Mouse (Mus musculus): Measurements from ENCODE around the gene Wdr92. TPM values are rescaled to one million over a fixed set of nuclear protein-coding genes. Genes with fewer than 3 reads are reported as not detected.
"Not testable (repeated sequence)": the region's sequence is repeated elsewhere in the genome, so short reads cannot be mapped to it uniquely, and the experiment has no call there.

The Wdr92 gene
- total RNA-seq, 2 experiments from 2014 or later = 6.3 to 7.5 TPM

DNA sequence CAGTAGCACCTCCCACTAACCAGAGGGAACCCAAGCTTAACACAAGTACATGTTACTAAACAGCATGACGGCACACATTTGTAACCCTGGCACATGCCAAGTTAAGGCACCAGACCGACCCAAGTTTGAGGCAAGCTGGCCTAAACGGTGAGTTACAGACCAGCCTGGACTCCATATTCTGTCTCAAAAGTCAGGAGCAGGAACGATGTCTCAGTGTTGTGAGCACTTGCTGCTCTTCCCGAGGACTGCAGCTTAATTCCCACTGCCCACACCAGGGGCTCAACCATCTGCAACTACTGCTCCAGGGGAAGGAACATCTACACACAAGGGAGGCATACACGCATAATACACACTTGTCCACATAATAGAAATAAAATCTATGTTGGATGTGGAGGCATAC, 20.6 kb downstream of the Wdr92 start:
- no peak for DNase-seq (ENCODE audit: low spot score in 2 of 2)

DNA sequence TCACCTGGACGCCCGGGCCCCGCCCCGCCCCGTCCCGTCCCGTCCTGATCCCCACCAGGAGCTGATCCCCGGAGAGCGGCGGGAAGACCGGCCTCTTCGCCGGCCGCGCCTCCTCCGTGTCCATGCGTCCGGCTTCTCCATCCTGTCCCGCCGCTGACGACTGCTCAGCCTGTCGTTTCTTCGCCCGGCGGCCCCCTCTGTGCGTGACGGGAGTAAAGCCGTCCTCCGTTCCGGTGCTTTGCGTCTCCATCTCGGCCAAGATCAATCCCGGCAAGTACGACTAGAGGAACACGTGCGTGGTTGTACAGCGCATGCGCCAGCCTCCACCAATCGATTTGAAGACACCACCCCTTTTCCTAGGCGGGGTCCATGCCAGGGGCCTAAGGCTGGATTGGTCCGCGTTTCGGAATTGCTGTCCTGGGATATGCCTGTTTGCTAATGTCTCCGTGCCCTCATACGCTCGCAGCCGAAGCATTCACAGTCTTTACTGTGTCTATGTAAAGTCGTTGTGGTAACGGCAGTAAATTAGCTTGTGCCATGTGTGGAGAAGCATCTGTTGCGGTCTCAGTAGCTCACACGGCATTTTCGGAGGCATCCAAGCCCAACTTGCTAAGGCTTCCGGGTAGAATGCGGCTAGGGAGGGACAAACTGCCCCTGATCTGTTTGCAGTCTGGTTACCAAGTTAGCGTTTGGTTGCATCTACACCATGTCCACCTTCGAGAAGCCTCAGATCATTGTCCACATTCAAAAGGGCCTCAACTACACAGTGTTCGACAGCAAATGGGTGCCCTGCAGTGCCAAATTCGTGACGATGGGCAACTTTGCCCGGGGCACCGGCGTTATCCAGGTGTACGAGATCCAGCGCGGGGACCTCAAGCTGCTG, 29.6 kb downstream of the Wdr92 start, which contains the start of gene Pno1:
Pno1 (minus strand) TSS at position 311 of the 883 bp plus-strand sequence.
- peak; percentile 96 to 97 for DNase-seq (ENCODE audit: low spot score in 2 of 2)

DNA sequence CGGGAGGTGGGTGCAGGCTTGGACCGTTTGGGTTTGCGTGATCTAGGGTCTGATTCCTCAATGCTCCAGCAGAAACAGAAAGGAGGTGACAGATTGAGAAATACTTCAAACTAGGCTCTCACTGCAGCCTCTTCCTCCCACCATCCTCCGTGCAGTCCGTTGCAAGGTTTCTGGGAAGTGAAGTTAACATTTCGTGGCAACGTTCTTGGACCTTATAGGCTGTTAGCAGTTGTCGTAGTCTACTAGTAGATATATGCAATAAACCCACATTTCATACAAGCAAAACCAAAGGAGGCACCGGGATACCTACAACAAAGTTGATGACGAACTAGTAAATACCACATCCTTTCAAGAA, 30.2 kb downstream of the Wdr92 start:
- no peak for DNase-seq (ENCODE audit: low spot score in 2 of 2)

DNA sequence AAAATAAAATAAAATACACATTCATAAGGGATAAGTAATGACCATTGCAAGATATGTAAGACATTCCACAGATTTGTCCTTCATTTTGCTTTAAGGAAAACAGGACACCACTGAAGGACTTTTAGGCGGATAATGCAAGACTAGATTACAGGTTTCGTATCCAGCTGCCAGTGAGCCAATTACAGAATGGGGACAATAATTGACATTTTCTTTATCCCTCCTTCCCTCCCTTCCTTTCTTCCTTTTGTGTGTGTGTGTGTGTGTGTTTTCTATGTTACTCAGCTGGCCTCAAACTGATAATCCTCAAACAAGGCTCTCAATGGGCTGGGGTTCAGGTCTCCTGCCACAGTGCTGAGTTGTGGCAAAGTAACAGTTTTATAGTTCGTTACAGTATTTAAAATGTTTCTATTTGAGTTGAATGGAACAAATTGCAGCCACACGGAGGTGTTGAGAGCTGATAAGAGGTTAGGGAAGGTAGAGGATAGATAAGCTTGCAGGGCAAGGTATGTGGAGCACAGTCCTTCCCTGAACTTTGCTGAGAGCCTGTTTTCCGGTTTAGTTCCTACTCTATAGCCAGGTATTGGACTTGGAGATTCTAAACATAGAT, 31.1 kb downstream of the Wdr92 start:
- no peak for DNase-seq (ENCODE audit: low spot score in 2 of 2)

DNA sequence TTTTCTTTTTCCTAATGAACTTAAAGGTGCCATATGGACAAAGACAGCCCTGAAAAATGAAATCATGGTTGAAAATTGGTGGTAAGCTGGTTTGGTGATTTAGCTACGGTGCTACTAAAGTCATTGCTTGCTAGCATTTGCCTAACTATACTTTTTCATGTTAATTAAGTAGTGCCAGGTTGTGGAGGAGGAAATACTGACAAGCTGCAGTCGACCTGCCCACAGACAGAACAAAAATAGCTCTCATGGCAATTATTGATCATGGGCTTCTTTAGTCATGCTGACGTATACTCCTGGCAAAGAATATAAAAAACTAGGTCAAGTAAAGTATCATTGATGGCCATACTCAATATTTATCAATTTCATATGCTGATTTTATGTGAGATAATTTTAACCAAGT, 33.6 kb downstream of the Wdr92 start:
- DNase-seq (ENCODE audit: low spot score in 2 of 2) = no peak

DNA sequence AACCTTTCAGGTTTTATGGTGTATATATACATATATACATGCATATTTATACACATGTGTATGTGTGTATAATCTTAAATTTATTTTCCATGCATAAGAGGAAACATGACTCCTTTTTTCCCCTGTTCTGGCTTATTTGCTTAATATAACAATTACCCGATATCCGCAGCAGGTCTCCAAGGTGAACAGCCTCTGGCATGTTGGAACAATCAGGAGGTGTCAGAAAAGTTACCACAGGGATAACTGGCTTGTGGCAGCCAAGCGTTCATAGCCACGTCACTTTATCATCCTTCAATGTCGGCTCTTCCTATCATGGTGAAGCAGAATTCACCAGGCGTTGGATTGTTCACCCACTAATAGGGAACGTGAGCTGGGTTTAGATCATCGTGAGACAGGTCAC, 39.2 kb downstream of the Wdr92 start:
- DNase-seq (ENCODE audit: low spot score in 2 of 2) = no peak

DNA sequence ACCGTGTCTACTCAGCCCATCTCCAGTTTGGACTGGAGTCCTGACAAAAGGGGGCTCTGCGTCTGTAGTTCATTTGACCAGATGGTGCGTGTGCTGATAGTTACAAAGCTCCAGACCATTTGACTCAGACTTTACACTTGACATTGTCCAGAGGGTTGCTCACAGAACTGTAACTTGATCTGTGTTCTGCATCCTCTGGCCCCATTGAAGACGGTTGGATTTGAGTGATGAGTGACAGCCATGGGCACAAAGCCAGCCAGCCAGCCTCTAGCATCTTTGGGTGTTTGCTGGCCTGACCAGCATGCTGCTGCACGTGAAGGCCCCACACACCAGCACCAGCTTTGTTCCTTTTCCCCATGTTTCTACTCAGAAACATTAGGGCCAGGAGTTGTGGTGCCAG, 50.9 kb downstream of the Wdr92 start:
- no peak for DNase-seq (ENCODE audit: low spot score in 2 of 2)

DNA sequence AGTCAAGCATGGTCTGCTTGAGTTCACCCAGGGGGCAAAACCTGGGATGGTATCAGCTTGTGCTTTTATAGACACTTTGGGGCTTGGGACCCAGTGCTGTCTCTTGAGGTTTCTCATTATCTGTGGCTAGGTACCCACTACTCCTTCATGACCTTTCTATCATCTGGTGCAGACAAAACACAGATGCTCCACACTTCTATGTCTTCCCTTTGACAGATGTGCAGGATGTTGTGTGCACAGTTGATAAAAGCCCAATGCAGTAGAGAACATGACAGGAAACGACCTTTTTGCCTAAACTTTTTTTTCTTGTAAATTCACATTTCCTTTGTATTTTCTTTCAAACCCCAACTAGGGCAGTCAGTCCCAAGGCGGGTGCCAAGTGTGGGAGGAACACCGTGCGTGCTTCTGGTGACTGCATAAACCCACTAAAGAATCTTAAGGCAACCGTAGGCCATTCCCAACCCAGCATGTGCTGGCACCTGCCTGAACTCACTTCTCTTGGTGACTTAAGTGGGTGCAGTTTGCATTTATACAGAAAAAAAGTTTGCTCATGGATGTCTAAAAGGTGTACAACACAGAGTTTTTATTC, 54.6 kb downstream of the Wdr92 start:
- no peak for DNase-seq (ENCODE audit: low spot score in 2 of 2)

DNA sequence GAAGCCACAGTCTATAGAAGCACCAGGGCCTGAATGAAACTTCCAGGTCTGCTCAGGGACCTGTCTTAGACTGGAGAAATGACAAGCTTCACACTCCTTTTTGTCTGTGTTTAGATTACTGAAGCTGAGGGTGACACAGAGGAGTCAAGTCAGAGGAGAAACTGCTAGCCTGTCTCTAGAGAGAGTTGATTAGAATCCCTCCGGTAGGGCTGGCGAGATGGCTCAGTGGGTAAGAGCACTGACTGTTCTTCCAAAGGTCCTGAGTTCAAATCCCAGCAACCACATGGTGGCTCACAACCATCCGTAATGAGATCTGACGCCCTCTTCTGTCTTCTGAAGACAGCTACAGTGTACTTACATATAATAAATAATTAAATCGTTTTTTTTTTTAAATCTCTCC, 56.7 kb downstream of the Wdr92 start:
- DNase-seq (ENCODE audit: low spot score in 2 of 2) = not testable (repeated sequence)

DNA sequence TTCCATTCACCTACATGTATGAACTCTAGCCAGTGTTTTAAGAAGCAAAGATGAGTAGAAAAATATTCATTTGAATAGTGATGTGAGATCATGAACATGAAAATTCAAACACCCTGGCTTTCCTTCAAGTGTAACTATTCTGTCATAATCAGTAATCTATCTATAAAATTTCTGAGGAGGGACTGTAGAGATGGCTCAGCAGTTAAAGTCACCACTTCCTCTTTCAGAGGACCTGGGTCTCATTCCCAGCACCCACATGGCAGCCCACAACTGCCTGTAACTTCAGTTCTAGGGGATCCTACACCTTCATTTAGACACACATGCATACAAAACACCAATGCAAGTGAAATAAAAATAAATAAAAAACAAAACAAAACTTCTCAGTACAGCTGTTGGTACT, 66.8 kb downstream of the Wdr92 start:
- no peak for DNase-seq (ENCODE audit: low spot score in 2 of 2)

DNA sequence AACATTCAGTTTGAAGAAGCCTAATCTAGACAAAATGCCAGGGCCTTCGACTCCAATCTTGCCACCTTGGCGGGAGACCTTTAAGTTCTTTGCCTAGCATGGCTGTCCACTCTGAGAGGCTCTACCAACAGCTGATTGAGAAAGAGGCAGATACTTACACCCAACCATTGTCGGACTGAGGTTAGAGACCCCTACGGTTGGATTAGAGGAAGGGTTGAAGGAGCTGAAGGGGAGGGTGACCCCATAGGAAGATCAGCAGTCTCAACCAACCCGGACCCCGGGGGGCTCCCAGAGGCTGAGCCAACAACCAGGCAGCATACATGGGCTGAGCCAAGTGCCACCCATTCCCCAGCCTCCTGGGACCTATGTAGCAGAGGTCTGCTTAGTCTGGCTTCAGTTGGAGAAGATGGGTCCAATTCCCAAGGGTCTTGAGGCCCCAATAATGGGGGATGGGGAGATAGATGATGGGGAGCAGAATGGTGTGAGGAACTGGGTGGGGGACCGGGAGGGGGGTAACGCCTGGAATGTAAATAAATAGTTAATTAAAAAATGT, 75.0 kb downstream of the Wdr92 start:
- peak; percentile 7 to 24 for DNase-seq (ENCODE audit: low spot score in 2 of 2)

DNA sequence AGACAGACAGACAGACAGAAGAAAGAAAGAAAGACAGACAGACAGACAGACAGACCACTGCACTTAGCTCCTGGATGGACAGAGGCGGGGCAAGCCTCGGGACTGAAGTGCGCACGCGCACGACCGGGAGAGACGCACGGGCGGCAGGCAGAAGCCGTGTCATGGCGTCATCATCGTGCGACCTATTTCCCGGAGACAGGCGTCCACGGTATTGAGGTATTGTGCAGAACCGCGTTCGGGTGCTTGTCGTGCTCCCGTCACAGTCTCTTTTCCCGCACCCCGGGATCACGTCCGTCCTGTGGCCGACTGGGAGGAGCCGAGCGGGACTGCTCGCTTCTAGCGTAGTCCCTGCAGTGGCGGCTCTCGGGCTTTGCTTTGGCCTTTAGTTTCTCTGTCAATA, 75.5 kb downstream of the Wdr92 start, which contains the start of gene C1d:
C1d (plus strand) TSS at position 137 of the 400 bp plus-strand sequence.
- peak; percentile 97 to 98 for DNase-seq (ENCODE audit: low spot score in 2 of 2)

DNA sequence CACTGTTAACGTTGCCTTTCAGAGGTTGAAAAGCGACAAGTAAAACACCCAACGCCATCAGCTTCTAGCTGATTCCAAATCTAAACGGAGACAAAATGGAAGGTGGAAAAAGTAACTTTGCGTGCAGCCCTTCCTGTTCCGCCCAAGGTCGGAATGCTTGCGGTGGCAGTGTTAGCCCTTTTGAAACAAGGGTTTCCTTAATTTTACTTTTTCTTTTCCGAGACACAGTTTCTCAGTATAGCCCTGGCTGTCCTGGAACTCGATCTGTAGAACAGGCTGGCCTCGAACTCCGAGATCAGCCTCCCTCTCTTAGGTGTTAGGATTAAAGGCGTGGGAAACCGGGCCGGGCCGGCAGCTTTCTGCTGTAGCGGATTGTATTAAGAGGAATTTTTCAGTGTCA, 76.0 kb downstream of the Wdr92 start:
- DNase-seq (ENCODE audit: low spot score in 2 of 2) = no peak

DNA sequence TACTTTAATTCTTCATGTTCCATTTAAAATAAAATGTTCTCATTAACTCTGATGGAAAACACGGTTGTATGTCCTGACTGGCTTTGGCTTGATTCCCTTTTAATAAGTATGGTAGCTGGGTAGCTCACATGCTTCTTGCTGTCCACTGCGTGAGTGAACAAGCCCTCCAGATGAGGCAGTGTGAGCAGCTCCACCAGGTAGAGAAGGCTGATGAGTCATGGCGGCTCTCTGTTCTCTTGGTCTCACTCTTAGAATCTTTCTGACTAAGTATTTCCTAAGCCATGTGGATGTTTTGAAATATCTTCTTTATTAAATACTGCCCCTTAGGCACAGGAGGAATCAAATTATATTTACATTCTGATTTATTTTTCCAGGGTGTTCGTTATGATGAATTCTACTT, 85.3 kb downstream of the Wdr92 start:
- DNase-seq (ENCODE audit: low spot score in 2 of 2) = no peak

DNA sequence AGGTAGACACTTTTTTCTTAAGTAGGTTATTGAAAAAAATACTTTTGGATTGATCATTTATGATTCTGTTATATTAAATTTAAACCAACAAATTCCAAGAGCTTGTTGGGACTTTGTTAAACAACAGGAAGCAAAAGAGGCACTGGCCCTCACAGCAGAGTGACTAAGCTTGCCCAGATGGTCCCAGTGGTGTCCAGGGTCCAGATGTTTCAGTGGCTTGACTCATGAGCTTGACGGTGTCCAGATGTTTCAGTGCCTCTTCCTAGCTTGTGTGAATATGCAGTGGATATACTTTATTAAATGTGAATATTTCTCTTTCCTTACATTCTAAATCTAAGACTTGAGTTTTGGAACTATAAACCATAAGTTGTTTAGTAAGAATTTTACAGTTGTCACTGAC, 86.9 kb downstream of the Wdr92 start:
- DNase-seq (ENCODE audit: low spot score in 2 of 2) = no peak

DNA sequence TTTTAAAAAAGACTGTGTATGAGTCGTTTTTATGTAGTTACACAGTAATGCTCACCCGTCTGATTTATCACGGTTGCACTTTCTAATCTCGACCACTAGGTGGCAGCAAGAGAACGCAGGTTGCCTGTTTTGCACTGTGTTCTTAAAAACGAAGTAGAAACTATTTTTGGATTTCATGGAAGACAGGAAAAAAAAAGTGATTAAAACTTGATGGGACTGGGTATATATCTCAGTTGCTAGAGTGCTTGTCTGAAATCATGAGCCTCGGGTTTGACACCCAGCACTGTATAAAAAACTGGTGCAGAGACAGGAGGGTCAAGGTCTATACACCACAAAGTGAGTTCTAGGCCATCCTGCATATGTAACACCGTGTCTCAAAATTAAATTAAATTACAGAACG, 98.1 kb downstream of the Wdr92 start:
- DNase-seq (ENCODE audit: low spot score in 2 of 2) = peak; percentile 46 to 61

Other genes with a start within 250 kb of the Wdr92 start
- 1 to 10 TPM in 1 of 2 experiments, under 1 TPM in 1; 0.98 to 2.1 TPM for gene Fbxo48, start 230.7 kb upstream of the Wdr92 start, total RNA-seq (2021)
- 100 to 1,000 TPM; 154 to 175 TPM for gene Cnrip1, start 130.5 kb upstream of the Wdr92 start, total RNA-seq (2021)
- gene Plek, start 129.7 kb upstream of the Wdr92 start, total RNA-seq (2021) = 1 to 10 TPM; 4.5 to 4.6 TPM
- 100 to 1,000 TPM; 423 to 437 TPM for gene Ppp3r1, start 22.8 kb upstream of the Wdr92 start, total RNA-seq (2021)
- gene Pno1, start 29.5 kb downstream of the Wdr92 start, total RNA-seq (2021) = 10 to 100 TPM; 35.0 to 36.0 TPM
- 10 to 100 TPM; 68.0 to 80.1 TPM for gene C1d, start 75.5 kb downstream of the Wdr92 start, total RNA-seq (2021)